Mouse (Mus musculus) MEL (cell line): ENCODE measurements around the gene Tspan9. TPM values are rescaled to one million over a fixed set of nuclear protein-coding genes. Genes with fewer than 3 reads are reported as not detected.

Source experiments
- DNase-seq: peaks from one replicate; pipeline ENCODE4 v3.0.0; 2011; ENCODE audit warnings: low read depth, low spot score
- H3K27ac ChIP-seq: 2 replicates; pipeline ENCODE4 v1.5.1; 2012; ENCODE audit warnings: low read depth, mild to moderate bottlenecking, control low read depth, low read length, moderate library complexity; ENCODE audit not compliant: control insufficient read depth
- H3K27me3 ChIP-seq, 2 experiments: fragments of 150-350 bp in 1 of 2; sonication (generic) in 1 of 2; 2 replicates each; pipeline ENCODE4 v1.6.1; 2012; ENCODE audit warnings: low read length in 2 of 2, mild to moderate bottlenecking in 2 of 2, improper control_type of control experiment in 1 of 2, moderate library complexity in 1 of 2; ENCODE audit not compliant: insufficient read depth in 2 of 2, control insufficient read depth in 1 of 2
- H3K36me3 ChIP-seq, 2 experiments: 2 replicates each; pipeline ENCODE4 v1.6.1; 2012 to 2014; ENCODE audit warnings: low read length in 2 of 2, improper control_type of control experiment in 1 of 2, inconsistent platforms in 1 of 2, mild to moderate bottlenecking in 1 of 2; ENCODE audit not compliant: insufficient read depth in 2 of 2, control insufficient read depth in 1 of 2
- H3K4me1 ChIP-seq, 2 experiments: fragments of 150-350 bp in 1 of 2; sonication (generic) in 1 of 2; 2 replicates each; pipeline ENCODE4 v1.6.1; 2012; ENCODE audit warnings: low read length in 2 of 2, improper control_type of control experiment in 1 of 2, mild to moderate bottlenecking in 1 of 2; ENCODE audit not compliant: insufficient read depth in 2 of 2, control insufficient read depth in 1 of 2
- H3K4me3 ChIP-seq, 2 experiments: fragments of 150-350 bp in 1 of 2; sonication (generic) in 1 of 2; 2 replicates each; pipeline ENCODE4 v1.5.1; 2012; ENCODE audit warnings: low read depth in 2 of 2, low read length in 2 of 2, mild to moderate bottlenecking in 2 of 2, moderate library complexity in 2 of 2, control low read depth in 1 of 2, improper control_type of control experiment in 1 of 2; ENCODE audit not compliant: control insufficient read depth in 1 of 2, insufficient read depth in 1 of 2
- H3K79me2 ChIP-seq: 2 replicates; pipeline ENCODE4 v1.6.1; 2012; ENCODE audit warnings: mild to moderate bottlenecking, low read length, moderate library complexity; ENCODE audit not compliant: control insufficient read depth, poor library complexity, insufficient read depth
- H3K9ac ChIP-seq: 2 replicates; pipeline ENCODE4 v1.6.1; 2012; ENCODE audit warnings: low read depth, mild to moderate bottlenecking, control low read depth, low read length, moderate library complexity; ENCODE audit not compliant: control insufficient read depth, poor library complexity, severe bottlenecking
- H3K9me3 ChIP-seq: fragments of 150-350 bp; sonication (generic); replicated peaks from 2 replicates; pipeline ENCODE4 v1.6.1; 2012; ENCODE audit warnings: mild to moderate bottlenecking, low read length, improper control_type of control experiment, moderate library complexity; ENCODE audit not compliant: insufficient read depth
- CHD1 ChIP-seq: IDR thresholded peaks from 2 replicates; pipeline ENCODE4 v1.6.1; 2012; ENCODE audit warnings: low read depth, mild to moderate bottlenecking, inconsistent platforms, low read length, improper control_type of control experiment
- E2F4 ChIP-seq: IDR thresholded peaks from 2 replicates; pipeline ENCODE4 v1.6.1; 2011; ENCODE audit warnings: low read depth, low read length, improper control_type of control experiment, borderline replicate concordance
- ELF1 ChIP-seq: IDR thresholded peaks from 2 replicates; pipeline ENCODE4 v1.6.1; 2014; ENCODE audit warnings: low read depth, mild to moderate bottlenecking, inconsistent platforms, low read length, improper control_type of control experiment, moderate library complexity
- EP300 ChIP-seq, 2 experiments: IDR thresholded peaks; 2 replicates each; pipeline ENCODE4 v1.6.1; 2011; ENCODE audit warnings: improper control_type of control experiment in 2 of 2, low read length in 2 of 2, low read depth in 1 of 2, mild to moderate bottlenecking in 1 of 2
- ETS1 ChIP-seq: IDR thresholded peaks from 2 replicates; pipeline ENCODE4 v1.6.1; 2012; ENCODE audit warnings: low read depth, mild to moderate bottlenecking, inconsistent platforms, low read length, improper control_type of control experiment, moderate library complexity
- HCFC1 ChIP-seq: IDR thresholded peaks from 2 replicates; pipeline ENCODE4 v1.6.1; 2012; ENCODE audit warnings: low read depth, mild to moderate bottlenecking, inconsistent platforms, low read length, improper control_type of control experiment, moderate library complexity
- JUND ChIP-seq: IDR thresholded peaks from 2 replicates; pipeline ENCODE4 v1.6.1; 2011; ENCODE audit warnings: low read depth, mild to moderate bottlenecking, improper control_type of control experiment, low read length
- MAX ChIP-seq: IDR thresholded peaks from 2 replicates; pipeline ENCODE4 v1.6.1; 2011; ENCODE audit warnings: low read length, improper control_type of control experiment
- MAZ ChIP-seq: IDR thresholded peaks from 2 replicates; pipeline ENCODE4 v1.6.1; 2012; ENCODE audit warnings: low read depth, mild to moderate bottlenecking, inconsistent platforms, low read length, improper control_type of control experiment
- MEF2A ChIP-seq: IDR thresholded peaks from 2 replicates; pipeline ENCODE4 v1.6.1; 2014; ENCODE audit warnings: low read depth, mild to moderate bottlenecking, inconsistent platforms, low read length, improper control_type of control experiment; ENCODE audit not compliant: poor library complexity, insufficient replicate concordance, severe bottlenecking; ENCODE audit errors: extremely low read depth
- MYB ChIP-seq: IDR thresholded peaks from 2 replicates; pipeline ENCODE4 v1.6.1; 2011; ENCODE audit warnings: mild to moderate bottlenecking, low read depth, low read length, improper control_type of control experiment
- MYC ChIP-seq: IDR thresholded peaks from 2 replicates; pipeline ENCODE4 v1.6.1; 2011; ENCODE audit warnings: low read depth, mild to moderate bottlenecking, low read length, improper control_type of control experiment, moderate library complexity
- POLR2A ChIP-seq, 2 experiments: IDR thresholded peaks; 2 replicates each; pipeline ENCODE4 v1.6.1; 2011 to 2012; ENCODE audit warnings: low read length in 2 of 2, mild to moderate bottlenecking in 2 of 2, control low read depth in 1 of 2, improper control_type of control experiment in 1 of 2, low read depth in 1 of 2, moderate library complexity in 1 of 2; ENCODE audit not compliant: control insufficient read depth in 1 of 2, insufficient read depth in 1 of 2, poor library complexity in 1 of 2
- RAD21 ChIP-seq: IDR thresholded peaks from 2 replicates; pipeline ENCODE4 v1.6.1; 2011; ENCODE audit warnings: mild to moderate bottlenecking, low read depth, low read length, improper control_type of control experiment
- RCOR1 ChIP-seq: IDR thresholded peaks from 2 replicates; pipeline ENCODE4 v1.6.1; 2012; ENCODE audit warnings: low read depth, mild to moderate bottlenecking, inconsistent platforms, low read length, improper control_type of control experiment
- SIN3A ChIP-seq: IDR thresholded peaks from 2 replicates; pipeline ENCODE4 v1.6.1; 2012; ENCODE audit warnings: low read length, improper control_type of control experiment, inconsistent platforms
- TAL1 ChIP-seq: IDR thresholded peaks from 2 replicates; pipeline ENCODE4 v1.6.1; 2012; ENCODE audit warnings: mild to moderate bottlenecking, inconsistent platforms, low read length, moderate library complexity, mixed read lengths
- UBTF ChIP-seq: IDR thresholded peaks from 2 replicates; pipeline ENCODE4 v1.6.1; 2012; ENCODE audit warnings: low read depth, mild to moderate bottlenecking, inconsistent platforms, low read length, improper control_type of control experiment, moderate library complexity, borderline replicate concordance; ENCODE audit not compliant: insufficient read depth
- USF2 ChIP-seq, 2 experiments: IDR thresholded peaks; 2 replicates each; pipeline ENCODE4 v1.6.1; 2011 to 2012; ENCODE audit warnings: improper control_type of control experiment in 2 of 2, low read length in 2 of 2, borderline replicate concordance in 1 of 2, inconsistent platforms in 1 of 2, low read depth in 1 of 2, mild to moderate bottlenecking in 1 of 2; ENCODE audit not compliant: insufficient read depth in 1 of 2
- ZC3H11A ChIP-seq: IDR thresholded peaks from 2 replicates; pipeline ENCODE4 v1.6.1; 2012; ENCODE audit warnings: low read depth, mild to moderate bottlenecking, inconsistent platforms, low read length, improper control_type of control experiment
- ZKSCAN1 ChIP-seq: IDR thresholded peaks from 2 replicates; pipeline ENCODE4 v1.6.1; 2012; ENCODE audit warnings: low read depth, mild to moderate bottlenecking, inconsistent platforms, low read length, improper control_type of control experiment, moderate library complexity
- ZMIZ1 ChIP-seq: IDR thresholded peaks from 2 replicates; pipeline ENCODE4 v1.6.1; 2012; ENCODE audit warnings: low read depth, mild to moderate bottlenecking, inconsistent platforms, low read length, improper control_type of control experiment, moderate library complexity
- polyA plus RNA-seq, 2 experiments: library from polyadenylated mRNA; stranded (reverse) in 1 of 2; unstranded in 1 of 2; fragments of >175 nt in 1 of 2; fragments of >200 nt in 1 of 2; gene quantifications; 2 replicates each; pipeline versions ENCODE4 v1.2.1 to v1.2.4; 2012; ENCODE audit warnings: low replicate concordance in 2 of 2, low read depth in 1 of 2; ENCODE audit not compliant: insufficient read length in 2 of 2, insufficient read depth in 1 of 2, missing spikeins in 1 of 2
- total RNA-seq: library from RNA; depleted of rRNA; stranded (reverse); fragments of 300-350 nt; gene quantifications from 2 replicates; pipeline ENCODE4 v1.2.3, GENCODE M21; 2012

Tspan9 gene
- total and polyA plus RNA-seq, 3 experiments, result 0.08 to 3.4 TPM; not detected in 1

GRCm38 (mm10) chr6:127987374-127987773 is 156.0 kb downstream of the Tspan9 start:
- Histone ChIP-seq H3K9ac (no peak overlapping the region), H3K9me3 (no peaks in the 10 kb centered on the region), H3K27me3 (no peaks in the 10 kb centered on the region), H3K36me3 (no peaks in the 10 kb centered on the region), H3K79me2 (no peaks in the 10 kb centered on the region), H3K27ac (no peak overlapping the region), H3K4me1 (no peaks in the 10 kb centered on the region), H3K4me3 (no peak overlapping the region)
- DNase-seq, result no peak
- TF ChIP-seq ETS1, result no peak
- TF ChIP-seq MAX, result no peak
- no peak for TF ChIP-seq POLR2A (IDR thresholded peaks at IDR 0.05; ENCODE audit: control insufficient read depth in 1 of 2, insufficient read depth in 1 of 2, low read depth in 1 of 2, low read length in 2 of 2, poor library complexity in 1 of 2)
- no peak for TF ChIP-seq JUND
- no peak for TF ChIP-seq USF2 (IDR thresholded peaks at IDR 0.05; ENCODE audit: borderline replicate concordance in 1 of 2, insufficient read depth in 1 of 2, low read depth in 1 of 2, low read length in 2 of 2)
- TF ChIP-seq ZC3H11A, result no peak
- no peak for TF ChIP-seq ELF1
- no peak for TF ChIP-seq MYB
- TF ChIP-seq RAD21, result no peak
- no peak for TF ChIP-seq MAZ
- TF ChIP-seq MEF2A, result no peak
- no peak for TF ChIP-seq ZKSCAN1
- no peak for TF ChIP-seq E2F4
- no peak for TF ChIP-seq RCOR1
- TF ChIP-seq TAL1, result no peak
- no peak for TF ChIP-seq MYC

- TF ChIP-seq USF2 (IDR thresholded peaks at IDR 0.05; ENCODE audit: borderline replicate concordance in 1 of 2, insufficient read depth in 1 of 2, low read depth in 1 of 2, low read length in 2 of 2) (no peak), UBTF (no peak), SIN3A (no peak), E2F4 (no peak), CHD1 (no peak), EP300 (IDR thresholded peaks at IDR 0.05; ENCODE audit: low read depth in 1 of 2, low read length in 2 of 2) (no peak), HCFC1 (no peak), MYB (no peak), MAZ (no peak), ZMIZ1 (no peak)
- H3K9me3 ChIP-seq, result no peaks in the 10 kb centered on the region
- H3K4me3 ChIP-seq, result no peak overlapping the region
- no peak for DNase-seq
- no peaks in the 10 kb centered on the region for H3K79me2 ChIP-seq
- H3K4me1 ChIP-seq, result no peaks in the 10 kb centered on the region
- H3K9ac ChIP-seq, result no peak overlapping the region
- no peaks in the 10 kb centered on the region for H3K27me3 ChIP-seq
- H3K36me3 ChIP-seq, result no peaks in the 10 kb centered on the region
- no peak overlapping the region for H3K27ac ChIP-seq
These were observed 157.0 kb downstream of the Tspan9 start for GRCm38 (mm10) chr6:127986357-127986756.
